Mouse (Mus musculus): ENCODE results near the gene Washc4.
"Not testable (repeated sequence)": the region's sequence is repeated elsewhere in the genome, so short reads cannot be mapped to it uniquely, and the experiment has no call there.

The Washc4 gene

DNA sequence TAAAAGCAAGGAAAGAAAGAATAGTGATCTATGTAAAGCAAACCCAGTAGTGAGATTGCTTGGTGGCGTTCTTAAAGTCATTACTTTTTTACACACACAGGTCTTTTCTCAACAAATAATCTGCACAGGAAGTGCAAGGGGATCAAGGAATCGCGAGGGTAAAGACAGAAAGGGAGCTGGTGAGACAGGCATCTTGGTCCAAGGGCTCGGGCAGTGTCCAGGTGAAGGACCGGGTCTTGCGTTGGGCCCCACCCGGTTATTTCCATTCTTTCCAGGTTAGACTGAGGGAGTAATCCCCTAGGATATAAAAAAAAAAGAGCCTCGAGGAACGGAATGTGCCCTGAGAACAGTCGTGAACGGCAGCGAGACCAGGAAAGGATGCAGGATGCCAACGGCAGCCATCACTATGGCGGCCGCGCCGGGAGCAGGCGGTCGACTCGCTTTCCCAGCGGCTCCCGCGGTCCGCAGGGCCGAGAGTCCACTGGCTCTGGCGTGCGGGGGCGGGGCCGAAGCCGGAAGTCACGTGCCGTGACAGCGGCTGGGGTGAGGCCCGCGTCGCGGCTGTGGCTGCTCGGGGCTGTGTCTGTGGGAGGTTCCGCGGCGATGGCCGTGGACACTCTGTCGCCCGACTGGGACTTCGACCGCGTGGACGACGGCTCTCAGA, at the start of gene Washc4:
Gene Washc4 (plus strand): TSS at position 314 of the 664 bp plus-strand sequence.
- DNase-seq = peak; percentile 86 to 87

- DNase-seq = no peak
These were observed 46.2 kb upstream of the Washc4 start for GRCm38 (mm10) chr10:83497321-83497720.

GRCm38 (mm10) chr10:83508962-83509660, 34.4 kb upstream of the Washc4 start:
- DNase-seq = peak in 1 of 2 experiments; percentile 5

DNA sequence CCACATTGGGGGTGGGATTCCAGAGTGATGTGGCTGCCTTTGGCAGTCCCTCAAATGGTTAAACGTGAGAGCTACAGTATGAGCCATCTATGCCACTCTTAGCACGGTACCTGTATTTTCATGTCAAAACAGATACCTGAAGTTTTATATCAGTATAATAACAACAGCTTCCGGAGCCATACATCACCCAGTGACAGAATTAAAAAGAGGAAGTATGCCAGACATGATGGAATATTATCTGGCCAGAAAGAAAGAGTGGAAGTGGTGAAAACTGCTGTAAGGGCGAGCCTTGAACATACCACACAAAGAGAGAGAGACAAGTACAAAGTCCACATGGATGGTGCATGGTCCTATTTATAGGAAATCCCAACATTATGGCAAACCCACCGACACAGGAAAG, 32.2 kb upstream of the Washc4 start:
- DNase-seq = no peak

DNA sequence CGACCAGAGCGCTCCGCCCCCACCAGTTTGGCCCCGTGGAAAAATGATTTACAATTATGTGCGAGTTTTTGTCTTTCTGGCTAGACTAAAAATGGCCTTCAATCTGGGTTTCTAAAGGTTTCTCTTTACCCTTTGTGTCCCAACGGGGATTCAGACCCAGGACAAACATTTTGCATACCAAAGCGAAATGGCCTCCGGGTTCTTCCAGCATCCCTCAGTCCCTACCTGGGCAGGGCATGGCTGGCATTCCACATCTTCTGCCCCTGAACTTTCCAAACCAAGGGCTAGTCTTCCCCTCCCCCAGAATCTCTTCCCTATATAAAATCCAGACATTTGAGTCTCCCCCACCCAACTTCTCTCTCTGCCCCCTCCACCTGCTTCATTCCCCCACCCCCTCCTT, 29.8 kb upstream of the Washc4 start:
- DNase-seq = no peak

GRCm38 (mm10) chr10:83520990-83521389, 22.6 kb upstream of the Washc4 start:
- no peak for DNase-seq

DNA sequence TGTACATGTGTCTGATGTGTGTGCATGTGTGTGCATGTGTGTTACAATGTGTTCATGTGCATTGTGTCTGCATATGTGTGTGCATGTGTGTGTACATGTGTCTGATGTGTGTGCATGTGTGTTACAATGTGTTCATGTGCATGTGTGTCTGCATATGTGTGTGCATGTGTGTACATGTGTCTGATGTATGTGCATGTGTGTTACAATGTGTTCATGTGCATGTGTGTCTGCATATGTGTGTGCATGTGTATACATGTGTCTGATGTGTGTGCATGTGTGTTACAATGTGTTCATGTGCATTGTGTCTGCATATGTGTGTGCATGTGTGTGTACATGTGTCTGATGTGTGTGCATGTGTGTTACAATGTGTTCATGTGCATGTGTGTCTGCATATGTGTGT, 19.3 kb upstream of the Washc4 start:
- not testable (repeated sequence) for DNase-seq

DNA sequence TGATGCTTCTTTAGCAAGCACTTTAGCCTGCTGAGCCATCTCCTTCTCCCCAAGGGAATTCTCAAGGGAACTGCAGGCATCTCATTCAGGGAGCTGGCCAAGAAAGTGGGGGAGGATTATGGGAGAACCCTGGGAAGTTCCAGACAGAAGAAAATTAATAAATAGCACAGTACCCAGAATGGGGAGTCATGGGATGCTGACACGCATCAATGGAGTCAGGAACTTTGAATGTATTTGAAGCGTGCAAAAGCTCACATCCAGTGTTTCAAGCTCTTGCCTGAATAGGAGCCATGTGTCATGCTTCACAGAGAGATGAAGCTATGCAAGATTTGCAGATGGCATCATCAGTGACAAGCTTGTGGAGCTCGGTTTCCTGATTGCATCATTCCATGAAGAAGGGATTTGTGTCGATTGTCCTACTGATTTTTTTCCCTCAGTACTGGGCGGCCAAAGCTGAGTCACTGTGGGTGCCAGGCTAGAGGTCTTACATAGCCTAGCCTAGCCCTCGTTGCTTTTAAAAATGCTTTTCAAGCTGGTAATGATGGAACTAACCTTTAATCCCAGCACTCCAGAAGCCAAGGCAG, 13.1 kb upstream of the Washc4 start:
- DNase-seq = no peak

DNA sequence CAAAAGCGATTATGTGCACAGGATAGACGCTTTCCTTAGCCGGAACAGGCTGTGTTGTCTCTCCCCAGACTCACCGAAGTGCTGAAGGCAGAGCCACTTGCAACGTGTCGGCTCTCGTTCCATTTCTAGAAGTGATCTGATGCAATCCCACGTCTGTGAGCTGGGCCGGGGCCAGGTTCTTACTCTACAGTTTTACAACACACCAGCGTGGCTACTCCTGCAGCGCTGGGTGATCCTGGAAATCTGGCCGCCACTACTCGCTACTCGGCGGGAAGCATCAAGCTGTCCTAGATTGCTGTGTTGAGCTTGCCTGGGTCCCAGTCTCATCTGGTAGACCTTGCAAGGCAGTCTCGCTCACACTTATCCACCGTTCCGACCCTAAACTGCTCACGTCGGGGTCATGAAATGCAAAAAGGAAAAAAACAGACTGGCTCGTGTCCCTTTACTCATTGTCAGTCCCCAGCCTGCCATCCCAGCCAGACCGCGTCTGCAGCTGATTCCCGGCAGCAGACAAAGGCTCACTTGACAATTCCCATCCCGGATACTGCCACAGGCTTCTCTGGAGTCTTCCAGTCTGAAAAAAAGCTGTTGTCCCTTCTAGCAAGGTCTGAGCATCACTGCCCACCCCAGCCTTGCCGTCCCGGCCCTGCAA, 10.2 kb upstream of the Washc4 start:
- peak in 1 of 2 experiments; percentile 7 for DNase-seq

DNA sequence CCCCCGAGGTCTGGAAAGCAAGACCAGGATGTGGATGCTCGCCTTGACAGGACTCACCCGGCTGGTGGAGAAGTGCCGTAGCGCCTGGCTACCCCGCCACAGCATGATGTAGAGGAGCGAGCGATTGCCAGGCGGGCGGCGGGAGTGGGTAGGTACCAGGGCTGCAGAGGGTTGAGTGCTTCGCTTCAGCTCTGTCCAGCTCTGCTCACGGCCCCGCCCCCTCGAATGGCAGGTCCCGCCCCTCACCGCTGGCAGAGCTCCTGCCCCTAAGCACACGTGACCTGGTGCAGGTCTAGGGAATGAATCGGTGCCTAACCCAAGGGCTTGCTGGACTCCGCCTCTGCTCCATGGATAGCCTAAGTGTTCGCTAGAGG, 9.7 kb upstream of the Washc4 start, which contains the start of gene Aldh1l2:
Gene Aldh1l2 (minus strand): TSS at position 231 of the 374 bp plus-strand sequence.
- DNase-seq = peak; percentile 30 to 37

- no peak for DNase-seq
These were observed 7.1 kb upstream of the Washc4 start for GRCm38 (mm10) chr10:83536436-83536835.

DNA sequence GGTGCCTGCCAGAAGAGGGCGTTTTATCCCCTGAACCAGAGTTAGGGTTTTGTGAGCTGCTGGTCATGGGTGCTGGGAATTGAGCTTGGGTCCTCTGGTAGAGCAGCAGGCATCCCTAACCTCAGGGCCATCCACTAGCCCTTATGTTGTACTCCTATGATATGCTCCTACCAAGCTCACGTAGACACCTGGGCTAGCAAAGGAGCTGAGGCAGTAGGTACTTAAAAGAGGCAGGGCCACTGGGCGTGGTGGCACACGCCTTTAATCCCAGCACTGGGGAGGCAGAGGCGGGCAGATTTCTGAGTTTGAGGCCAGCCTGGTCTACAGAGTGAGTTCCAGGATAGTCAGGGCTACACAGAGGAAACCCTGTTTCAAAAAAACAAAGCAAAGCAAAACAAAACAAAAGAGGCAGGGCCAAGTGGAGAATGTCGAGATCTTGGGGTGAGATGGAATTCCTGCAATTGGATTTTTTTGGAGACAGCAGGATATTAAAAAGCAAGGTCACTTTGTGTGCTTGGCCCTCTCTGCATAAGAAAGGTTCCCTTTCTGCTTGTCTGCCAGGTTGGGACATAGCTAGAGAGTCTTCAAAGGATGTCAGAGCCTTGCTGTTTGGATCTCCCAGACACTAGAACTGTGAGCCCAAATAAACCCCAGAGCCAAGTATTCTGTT, 4.1 kb upstream of the Washc4 start:
- DNase-seq = no peak

DNA sequence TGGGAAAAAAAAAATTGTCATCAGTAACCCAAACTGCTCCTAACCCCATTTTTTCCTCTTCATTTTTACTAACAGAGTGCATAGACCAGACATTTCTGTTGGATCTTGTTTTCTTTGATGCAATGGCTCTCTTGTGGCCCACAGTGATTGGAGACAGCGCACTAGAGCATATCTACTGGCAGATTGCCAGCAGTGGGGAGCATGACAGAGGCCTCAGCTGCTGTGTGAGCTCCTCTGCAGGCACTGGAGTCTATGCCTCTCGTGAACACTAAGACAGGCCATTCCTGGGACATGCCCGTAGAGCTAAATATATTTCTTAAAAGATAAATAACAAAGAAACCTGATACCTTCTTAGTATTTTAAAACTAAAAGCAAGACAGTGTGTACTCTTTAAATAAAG, 3.5 kb upstream of the Washc4 start:
- DNase-seq = no peak

- no peak for DNase-seq
These were observed 1.3 kb upstream of the Washc4 start for GRCm38 (mm10) chr10:83542241-83542640.

- peak in 1 of 2 experiments; percentile 49 for DNase-seq
These were observed 539 bp downstream of the Washc4 start for GRCm38 (mm10) chr10:83544103-83544479.

GRCm38 (mm10) chr10:83545341-83545740, 1.8 kb downstream of the Washc4 start:
- DNase-seq = no peak

DNA sequence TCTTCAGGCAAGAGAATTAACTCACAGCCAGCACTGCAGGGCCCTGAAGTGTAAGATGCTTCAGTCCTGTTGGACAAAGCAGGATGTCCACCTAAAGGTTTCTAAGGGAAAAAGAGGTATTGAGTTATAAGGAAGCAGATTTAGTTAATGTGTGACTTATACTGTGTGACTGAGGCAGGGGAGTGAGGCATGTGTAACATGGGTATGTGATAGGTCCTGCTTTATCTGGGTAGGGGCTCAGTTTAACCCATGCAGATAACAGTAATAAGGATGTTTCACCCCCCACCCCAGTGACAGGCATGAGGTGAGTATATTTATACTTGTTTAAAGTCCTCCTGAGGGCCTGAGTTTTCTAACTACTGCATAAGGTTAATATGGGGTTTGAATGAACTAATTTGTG, 19.5 kb downstream of the Washc4 start:
- no peak for DNase-seq

- no peak for DNase-seq
These were observed 22.2 kb downstream of the Washc4 start for GRCm38 (mm10) chr10:83565449-83566441.

DNA sequence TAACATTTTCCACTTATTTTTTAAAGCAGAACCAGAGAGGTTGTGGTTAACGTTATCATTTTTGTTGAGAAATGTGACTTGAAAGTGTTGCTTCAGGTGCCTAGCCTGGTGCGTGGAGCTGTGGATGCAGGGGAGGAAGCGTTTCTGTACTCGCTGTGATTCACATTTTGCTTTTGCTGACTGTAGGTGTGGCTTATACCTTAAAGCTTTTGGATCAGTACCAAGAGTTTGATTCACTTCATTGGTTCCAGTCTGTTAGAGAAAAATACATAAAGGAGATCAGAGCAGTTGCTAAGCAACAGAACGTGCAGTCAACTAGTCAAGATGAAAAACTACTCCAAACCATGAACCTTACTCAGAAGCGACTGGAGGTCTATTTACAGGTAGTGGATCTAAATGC, 47.2 kb downstream of the Washc4 start:
- DNase-seq = no peak

GRCm38 (mm10) chr10:83592616-83593015, 49.1 kb downstream of the Washc4 start:
- no peak for DNase-seq

GRCm38 (mm10) chr10:83594526-83594925, 51.0 kb downstream of the Washc4 start:
- DNase-seq = no peak

- DNase-seq = no peak
These were observed 57.1 kb downstream of the Washc4 start for GRCm38 (mm10) chr10:83600650-83601049.

All from thymus, adult 18-20 months (tissue).